Mouse (Mus musculus): ENCODE data around the gene Slc9a4.
"Not testable (repeated sequence)": the region's sequence is repeated elsewhere in the genome, so short reads cannot be mapped to it uniquely, and the experiment has no call there.

Gene Slc9a4

DNA sequence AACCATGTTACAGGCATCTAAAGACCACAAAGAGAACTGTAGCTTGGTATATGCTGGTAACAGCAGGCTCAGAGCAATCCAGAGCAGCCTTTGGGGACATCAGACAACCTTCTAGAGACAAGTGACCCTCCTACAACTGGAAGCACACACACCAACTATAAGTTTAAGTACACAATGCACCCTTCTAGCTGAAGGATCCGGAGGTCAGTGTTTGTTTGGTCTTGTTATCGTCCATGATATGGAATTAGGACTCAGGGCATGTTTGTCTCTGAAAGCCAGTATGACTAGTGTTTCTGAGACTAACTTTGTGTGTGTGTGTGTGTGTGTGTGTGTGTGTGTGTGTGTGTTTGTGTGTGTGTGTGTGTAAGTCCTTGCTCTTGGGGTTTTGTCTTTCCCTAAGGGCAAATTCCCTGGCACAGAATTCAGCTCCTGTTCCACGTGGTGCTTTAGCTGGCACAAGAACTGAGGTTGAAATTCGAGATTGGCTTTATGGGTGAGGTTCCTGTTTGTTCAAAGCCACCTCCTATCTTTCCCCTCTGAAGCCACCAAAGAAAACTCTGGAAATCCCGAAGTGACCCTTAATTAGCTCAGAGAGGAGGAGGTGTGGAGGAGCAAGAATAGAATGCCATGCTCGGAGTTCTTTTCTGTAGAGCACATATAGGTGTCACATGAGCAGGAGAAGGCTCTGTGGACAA is 71.1 kb downstream of the Slc9a4 start:
- no peak for DNase-seq (ENCODE audit: low read depth, low spot score)

- DNase-seq (ENCODE audit: low read depth, low spot score) = no peak
Observed at GRCm38 (mm10) chr1:40657035-40657434, 77.2 kb downstream of the Slc9a4 start.

GRCm38 (mm10) chr1:40657978-40658496 is 78.2 kb downstream of the Slc9a4 start:
- DNase-seq (ENCODE audit: low read depth, low spot score) = peak; percentile 80

- DNase-seq (ENCODE audit: low read depth, low spot score) = peak; percentile 27
Observed at GRCm38 (mm10) chr1:40659017-40659416, 79.1 kb downstream of the Slc9a4 start.

DNA sequence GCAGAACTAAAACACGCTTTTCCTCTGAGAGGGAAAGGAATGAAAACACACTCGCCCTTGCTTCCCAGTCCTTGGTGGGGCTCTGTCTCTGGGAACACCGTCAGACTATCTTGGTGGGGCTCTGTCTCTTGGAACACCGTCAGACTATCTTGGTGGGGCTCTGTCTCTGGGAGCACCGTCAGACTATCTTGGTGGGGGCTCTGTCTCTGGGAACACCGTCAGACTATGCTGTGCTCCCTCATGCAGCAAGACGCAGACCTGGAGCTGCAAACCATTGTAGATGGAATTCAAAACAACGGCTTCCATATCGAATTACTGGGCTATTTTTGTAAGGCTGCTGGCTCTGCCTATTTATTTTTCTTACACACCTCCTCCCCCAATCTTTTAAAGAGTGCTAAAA is 79.6 kb downstream of the Slc9a4 start:
- no peak for DNase-seq (ENCODE audit: low read depth, low spot score)

- DNase-seq (ENCODE audit: low read depth, low spot score) = no peak
Observed at GRCm38 (mm10) chr1:40660838-40661237, 81.0 kb downstream of the Slc9a4 start.

- DNase-seq (ENCODE audit: low read depth, low spot score) = no peak
Observed at GRCm38 (mm10) chr1:40665401-40666370, 85.8 kb downstream of the Slc9a4 start.

DNA sequence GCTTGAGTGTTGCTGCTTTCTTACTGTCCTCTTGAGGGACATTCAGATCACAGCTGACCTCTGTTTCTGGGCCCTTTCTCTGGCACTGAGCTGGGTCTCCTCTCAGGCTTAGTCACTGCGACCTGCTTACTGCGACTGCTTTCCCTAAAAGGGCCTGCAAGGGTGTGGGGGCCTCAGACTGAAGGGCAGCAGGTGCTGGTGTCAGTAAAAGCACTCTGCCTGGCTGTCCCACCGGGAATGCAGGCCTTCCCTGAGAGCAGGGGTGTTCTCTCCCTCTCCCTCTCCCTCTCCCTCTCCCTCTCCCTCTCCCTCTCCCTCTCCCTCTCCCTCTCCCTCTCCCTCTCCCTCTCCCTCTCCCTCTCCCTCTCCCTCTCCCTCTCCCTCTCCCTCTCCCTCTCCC is 87.6 kb downstream of the Slc9a4 start:
- DNase-seq (ENCODE audit: low read depth, low spot score) = not testable (repeated sequence)

DNA sequence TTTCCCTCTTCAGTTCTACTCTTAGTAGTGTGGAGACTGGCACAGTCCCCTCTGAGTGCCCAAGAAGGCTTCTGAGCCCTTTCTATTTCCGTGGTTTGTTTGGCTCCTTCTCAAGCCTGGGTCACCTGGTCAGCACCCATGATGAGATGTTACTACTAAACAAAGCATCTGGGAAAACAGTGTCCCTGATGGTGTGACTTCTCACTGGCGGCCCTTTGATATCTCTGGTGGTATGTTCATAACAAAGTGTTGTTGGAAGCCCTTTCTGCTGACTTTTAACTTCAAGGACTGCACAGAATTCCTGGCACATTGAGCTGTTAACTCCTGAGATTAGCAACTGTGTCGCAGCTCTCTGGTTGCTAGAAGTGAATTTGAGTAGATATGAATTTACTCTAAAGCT is 90.1 kb downstream of the Slc9a4 start:
- no peak for DNase-seq (ENCODE audit: low read depth, low spot score)

GRCm38 (mm10) chr1:40671490-40671889 is 91.6 kb downstream of the Slc9a4 start:
- no peak for DNase-seq (ENCODE audit: low read depth, low spot score)

GRCm38 (mm10) chr1:40677306-40677705 is 97.4 kb downstream of the Slc9a4 start:
- no peak for DNase-seq (ENCODE audit: low read depth, low spot score)
